Mouse (Mus musculus) C2C12 (cell line): ENCODE measurements around the gene Gm37240.
A peak's percentile ranks its signal among the peaks of the same experiment; 100 is the strongest.

ENCODE experiments used
- CEBPB ChIP-seq: IDR thresholded peaks from one replicate; pipeline ENCODE4 v1.6.1; 2011; ENCODE audit warnings: low read depth, mild to moderate bottlenecking, control low read depth, moderate library complexity
- CTCF ChIP-seq: IDR thresholded peaks from one replicate; pipeline ENCODE4 v1.5.1; 2011; ENCODE audit not compliant: control insufficient read depth, insufficient read depth, insufficient read length
- FOSL1 ChIP-seq: IDR thresholded peaks from one replicate; pipeline ENCODE4 v1.8.0; 2011; ENCODE audit warnings: mild to moderate bottlenecking, low read length; ENCODE audit not compliant: poor library complexity, insufficient read depth, severe bottlenecking
- MAX ChIP-seq: IDR thresholded peaks from one replicate; pipeline ENCODE4 v1.6.1; 2011; ENCODE audit warnings: mild to moderate bottlenecking, control low read depth
- MYOD1 ChIP-seq: IDR thresholded peaks from one replicate; pipeline ENCODE4 v1.6.1; 2011; ENCODE audit warnings: low read depth; ENCODE audit not compliant: control insufficient read depth, insufficient read length
- MYOG ChIP-seq: IDR thresholded peaks from one replicate; pipeline ENCODE4 v1.6.1; 2011; ENCODE audit not compliant: control insufficient read depth, insufficient read length; ENCODE audit errors: extremely low read depth
- USF1 ChIP-seq: IDR thresholded peaks from one replicate; pipeline ENCODE4 v1.6.1; 2011; ENCODE audit warnings: low read depth, mild to moderate bottlenecking, control low read depth, moderate library complexity

GRCm38 (mm10) chr3:85880068-85880467 is 7.2 kb downstream of the Gm37240 start:
- TF ChIP-seq CTCF (no peak), USF1 (no peak), CEBPB (no peak), MYOD1 (peak; percentile 62), MAX (no peak), FOSL1 (no peak), MYOG (no peak)
